Mouse (Mus musculus) ovary, postnatal 10 days (tissue): ENCODE results near the gene Ppp2r3a.

ENCODE experiments used
- DNase-seq: peaks from one replicate; pipeline ENCODE4 v3.0.0; 2022; ENCODE audit warnings: low spot score

Ppp2r3a gene

DNA sequence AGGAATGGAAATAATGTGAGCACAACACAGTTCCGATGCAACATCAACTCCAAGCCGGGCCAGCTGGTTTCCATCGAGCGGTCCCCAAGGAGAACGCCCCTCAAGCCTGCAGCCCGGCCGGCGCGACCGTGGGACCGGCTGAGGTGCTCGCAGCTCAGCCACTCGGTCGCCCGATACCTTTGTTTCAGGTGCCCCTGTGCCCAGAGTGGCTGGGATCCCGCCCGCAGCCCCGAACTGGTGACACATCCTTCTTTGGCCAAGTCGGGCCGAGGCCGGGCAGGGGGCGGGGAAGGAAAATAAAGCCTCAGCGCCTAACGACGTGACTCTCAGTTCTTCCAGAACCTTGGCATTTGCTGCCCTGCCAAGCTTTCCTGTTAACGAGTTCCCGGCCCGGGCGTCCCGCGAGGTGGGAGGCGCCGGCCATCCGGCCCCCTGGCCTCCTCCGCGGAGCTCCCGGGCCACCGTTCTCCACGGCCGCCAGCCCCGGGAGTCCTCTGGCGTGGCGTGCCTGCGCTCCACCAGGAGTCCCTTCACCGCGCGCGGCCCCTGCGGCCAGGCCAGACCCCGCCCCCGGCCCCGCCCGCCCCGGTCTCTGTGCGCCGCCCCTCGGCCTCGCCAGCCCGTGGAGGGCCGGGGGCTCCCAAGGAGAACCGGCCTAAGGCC is 483 bp downstream of the Ppp2r3a start:
- no peak for DNase-seq

DNA sequence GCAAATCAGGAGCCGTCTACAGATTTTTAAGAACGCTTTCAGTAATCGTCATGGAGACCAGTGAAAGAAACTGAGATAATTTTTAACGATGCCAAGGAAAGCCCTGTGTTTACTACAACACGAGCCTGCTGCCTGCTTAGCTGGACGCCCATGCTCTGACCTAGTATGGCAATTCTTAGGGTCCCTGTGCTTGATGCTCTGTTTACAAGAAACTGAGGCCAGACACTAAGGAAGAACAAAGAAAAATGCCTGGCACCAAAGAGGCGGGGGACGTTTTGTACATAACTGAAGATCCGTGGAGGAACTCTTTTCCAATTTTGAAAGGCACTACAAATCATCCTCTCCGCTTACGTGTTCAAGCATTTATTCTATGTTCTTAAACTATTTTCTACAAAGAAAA is 1.1 kb downstream of the Ppp2r3a start:
- peak; percentile 6 for DNase-seq

GRCm38 (mm10) chr9:101249626-101250025 is 2.0 kb downstream of the Ppp2r3a start:
- no peak for DNase-seq

DNA sequence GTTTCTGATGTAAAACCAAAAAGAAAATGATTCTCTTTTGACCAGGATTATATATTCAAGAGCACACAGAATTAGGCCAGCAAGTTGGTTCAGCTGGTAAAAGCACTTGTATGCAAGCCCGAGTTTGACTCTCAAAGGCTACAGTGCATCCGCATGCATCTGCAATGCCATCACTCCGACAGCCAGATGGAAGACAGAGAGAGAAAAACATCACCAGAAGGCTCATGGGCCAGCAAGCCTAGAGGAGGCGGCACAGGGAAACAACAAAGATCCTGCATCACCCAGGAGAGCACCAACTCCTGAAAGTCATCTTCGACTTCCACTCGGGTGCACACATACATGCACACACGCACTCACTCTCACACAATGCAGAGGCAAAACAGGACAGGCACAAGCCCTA is 4.1 kb downstream of the Ppp2r3a start:
- DNase-seq: no peak

DNA sequence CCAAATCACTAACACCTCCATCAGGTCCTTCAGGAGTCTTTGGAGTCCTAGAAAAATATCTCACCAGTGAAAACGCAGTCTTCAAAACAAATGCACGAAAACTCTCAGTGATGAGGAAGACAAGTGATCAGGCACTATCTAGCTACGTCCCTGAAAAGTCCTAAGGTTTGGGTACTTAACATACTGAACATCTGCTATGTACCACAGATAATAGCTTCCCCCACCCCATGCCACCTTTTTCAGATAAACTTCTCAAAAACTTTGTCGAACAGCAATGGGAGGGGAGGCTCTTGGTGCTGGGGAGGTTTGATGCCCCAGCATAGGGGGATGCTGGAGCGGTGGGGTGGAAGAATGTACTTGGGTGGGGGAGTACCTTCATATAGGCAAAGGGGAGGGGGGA is 6.1 kb downstream of the Ppp2r3a start:
- no peak for DNase-seq

- DNase-seq: no peak
These were observed 7.9 kb downstream of the Ppp2r3a start for GRCm38 (mm10) chr9:101243711-101244110.

- no peak for DNase-seq
These were observed 11.4 kb downstream of the Ppp2r3a start for GRCm38 (mm10) chr9:101240161-101240560.

- no peak for DNase-seq
These were observed 15.8 kb downstream of the Ppp2r3a start for GRCm38 (mm10) chr9:101235786-101236185.

- no peak for DNase-seq
These were observed 19.6 kb downstream of the Ppp2r3a start for GRCm38 (mm10) chr9:101232034-101232433.

- DNase-seq: no peak
These were observed 21.6 kb downstream of the Ppp2r3a start for GRCm38 (mm10) chr9:101230028-101230427.

GRCm38 (mm10) chr9:101228892-101229291 is 22.7 kb downstream of the Ppp2r3a start:
- DNase-seq: no peak

GRCm38 (mm10) chr9:101207984-101208383 is 43.6 kb downstream of the Ppp2r3a start:
- no peak for DNase-seq

GRCm38 (mm10) chr9:101206516-101206915 is 45.1 kb downstream of the Ppp2r3a start:
- DNase-seq: no peak

DNA sequence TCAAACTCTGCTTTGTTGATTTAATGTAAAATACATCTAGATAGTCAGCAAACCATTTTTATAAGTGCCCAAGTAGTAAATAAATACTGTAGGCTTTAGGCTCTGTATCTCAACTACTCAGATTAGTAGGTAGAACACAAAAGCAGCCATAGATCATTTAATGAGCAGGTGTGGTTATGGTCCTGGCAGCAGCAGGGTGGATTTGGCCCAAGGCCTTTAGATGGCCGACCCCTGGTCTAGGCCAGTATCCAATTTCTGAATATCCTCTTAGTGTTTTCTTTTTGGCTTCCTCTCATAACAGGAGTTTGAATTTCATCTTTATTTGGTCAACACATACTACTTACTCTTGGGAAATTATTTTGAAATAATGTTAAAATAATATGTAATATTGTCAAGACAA is 46.4 kb downstream of the Ppp2r3a start:
- no peak for DNase-seq

DNA sequence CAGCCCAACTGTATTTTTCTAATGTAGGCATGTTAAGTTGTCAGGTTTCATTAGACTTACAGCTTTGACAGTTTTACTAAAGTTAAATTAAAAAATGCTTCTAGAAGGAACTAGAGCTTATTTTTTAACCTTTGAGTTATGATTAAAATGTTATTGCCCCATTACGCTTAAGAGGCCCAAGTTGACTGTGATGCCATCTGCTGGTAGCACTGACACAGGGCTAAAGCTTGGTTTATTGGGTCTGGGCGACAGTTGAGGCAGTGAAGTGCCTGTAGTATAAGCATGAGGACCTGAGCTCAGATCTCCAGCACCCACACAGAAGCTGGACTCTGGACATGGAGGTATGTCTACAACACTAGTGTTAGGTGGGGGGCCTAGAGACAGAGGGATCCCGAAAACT is 47.5 kb downstream of the Ppp2r3a start:
- no peak for DNase-seq

DNA sequence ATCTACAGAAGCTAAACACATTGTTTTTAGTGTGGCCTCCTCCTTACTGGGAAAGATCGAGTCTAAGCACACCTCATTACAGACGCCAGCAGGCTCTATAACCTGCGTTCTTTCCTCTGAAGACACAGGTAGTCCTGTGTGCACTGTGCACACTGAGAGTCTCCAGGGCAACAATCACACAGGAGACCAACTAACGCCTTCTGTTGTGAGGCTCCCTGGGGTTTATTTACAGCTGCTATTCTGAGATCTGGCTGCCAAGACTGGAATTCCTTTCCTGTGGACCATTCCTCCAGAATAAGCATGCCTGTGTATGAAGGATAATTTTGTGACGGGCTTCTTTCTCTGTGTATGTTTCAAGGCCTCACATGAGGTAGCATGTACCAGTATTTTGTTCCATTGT is 51.0 kb downstream of the Ppp2r3a start:
- no peak for DNase-seq

DNA sequence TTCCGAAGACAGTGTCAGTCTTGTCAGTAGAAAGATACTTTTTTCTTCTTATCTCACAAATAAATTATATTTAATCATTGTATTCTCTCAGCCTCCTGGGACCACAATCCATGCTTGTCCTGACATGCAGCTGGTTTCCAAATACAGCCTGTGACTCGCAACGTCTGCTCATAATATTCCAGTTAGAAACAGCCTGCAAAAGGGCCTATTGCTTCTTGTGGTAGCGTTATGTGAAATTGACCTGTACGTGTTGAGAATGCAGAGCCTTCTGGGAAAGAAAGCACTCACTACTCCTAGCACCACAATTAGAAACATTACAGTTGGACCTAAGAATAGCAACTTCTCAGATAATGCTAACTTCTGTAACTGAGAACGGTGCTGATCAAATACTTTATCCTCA is 52.8 kb downstream of the Ppp2r3a start:
- DNase-seq: no peak

- no peak for DNase-seq
These were observed 53.3 kb downstream of the Ppp2r3a start for GRCm38 (mm10) chr9:101198261-101198660.

- DNase-seq: peak; percentile 65
These were observed 69.5 kb downstream of the Ppp2r3a start for GRCm38 (mm10) chr9:101181962-101182701.

DNA sequence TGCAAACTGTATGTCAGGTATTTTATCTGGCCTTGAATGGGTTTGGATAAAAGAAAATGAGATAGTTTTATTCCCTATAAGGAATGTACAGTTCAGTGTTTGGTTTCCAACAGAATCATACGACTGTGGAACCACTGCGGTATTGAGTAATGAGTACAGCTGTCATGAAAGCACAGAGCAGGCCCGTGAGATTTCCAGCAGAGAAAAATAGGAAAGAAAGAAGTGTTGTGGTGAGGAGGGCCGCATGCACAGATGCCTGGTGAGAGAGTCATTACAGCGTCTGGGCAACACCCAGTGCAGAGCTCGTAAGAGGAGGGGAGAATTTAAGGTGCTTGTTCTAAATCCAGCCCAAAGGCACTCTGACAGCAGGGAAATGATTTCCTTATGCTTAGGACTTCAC is 70.3 kb downstream of the Ppp2r3a start:
- no peak for DNase-seq

GRCm38 (mm10) chr9:101180234-101180633 is 71.4 kb downstream of the Ppp2r3a start:
- no peak for DNase-seq

- DNase-seq: no peak
These were observed 91.0 kb downstream of the Ppp2r3a start for GRCm38 (mm10) chr9:101160627-101161026.

- DNase-seq: no peak
These were observed 91.5 kb downstream of the Ppp2r3a start for GRCm38 (mm10) chr9:101160092-101160491.

- no peak for DNase-seq
These were observed 92.2 kb downstream of the Ppp2r3a start for GRCm38 (mm10) chr9:101159431-101159830.
